Mouse (Mus musculus) brain, embryonic 18.5 days (tissue): ENCODE measurements at regions not wholly inside any gene's neighbourhood (a gene's known extent, or its start where the extent isn't known, plus 50 kb on each side); places are given as distances from the start of the nearest gene placed in this dataset.

Experiments
- DNase-seq: peaks from one replicate; pipeline ENCODE4 v3.0.0-alpha.2; 2012; ENCODE audit warnings: low read depth, low spot score

DNA sequence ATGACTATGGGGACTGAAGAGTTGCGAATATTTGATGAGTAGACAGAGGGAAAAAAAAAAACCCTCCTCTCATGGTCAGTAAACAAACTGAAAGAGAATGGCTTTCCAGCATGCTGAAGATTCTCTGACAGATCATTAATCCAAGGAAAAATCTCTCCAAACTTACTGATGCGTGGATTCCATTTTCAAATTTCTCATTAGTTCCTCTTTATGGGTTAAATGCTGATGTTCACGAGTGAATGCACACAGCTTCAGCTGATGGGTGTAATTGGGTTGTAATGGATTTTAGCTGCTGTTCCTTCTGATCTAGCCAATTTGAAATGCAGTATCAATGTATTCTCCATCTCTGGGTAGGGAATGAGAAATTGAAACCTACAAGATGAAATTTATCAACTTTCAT lies 2945.6 kb upstream of the 5930422O12Rik start:
- DNase-seq = no peak

DNA sequence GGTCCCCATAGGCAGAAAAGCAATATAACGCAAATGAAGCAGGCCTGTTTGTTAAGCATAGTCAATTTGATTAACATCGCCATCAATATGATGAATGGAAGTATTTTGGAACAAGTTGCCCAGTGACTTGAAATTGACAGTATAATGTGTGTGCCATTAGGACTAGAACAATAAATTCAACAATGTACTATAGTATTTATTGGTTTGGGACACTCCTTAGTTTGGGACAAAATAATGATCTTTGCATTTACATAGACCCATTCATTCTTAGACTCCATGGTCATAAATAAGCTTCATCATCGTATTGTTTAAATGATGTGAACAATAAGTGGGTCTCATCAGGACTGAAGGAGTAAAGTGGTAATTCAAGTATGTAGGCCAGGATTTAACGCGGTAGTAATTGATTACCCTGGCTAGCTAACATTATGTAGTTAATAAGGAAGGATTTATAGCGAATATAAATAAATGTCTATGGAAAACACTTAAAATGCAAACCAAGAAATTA lies 2933.6 kb upstream of the 5930422O12Rik start:
- no peak for DNase-seq

DNA sequence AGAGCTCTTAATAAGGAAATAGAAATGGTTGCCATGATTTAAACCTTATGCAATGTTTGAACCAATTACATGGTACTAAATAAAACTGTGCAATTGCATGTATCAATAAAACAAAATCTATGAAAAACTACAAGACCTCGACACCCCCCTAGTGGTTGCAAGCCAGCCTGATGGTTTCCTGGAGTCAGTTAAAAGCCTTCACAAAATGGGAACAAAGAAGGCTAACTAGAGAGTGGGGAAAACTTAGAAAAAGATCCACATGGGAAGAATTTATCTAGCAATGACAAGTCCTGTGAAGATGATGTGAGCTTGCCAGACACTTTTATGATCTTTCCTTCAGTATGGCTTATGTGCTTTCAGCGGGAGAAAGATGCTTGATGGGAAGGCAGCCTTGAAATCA lies 2926.3 kb upstream of the 5930422O12Rik start:
- DNase-seq = no peak

DNA sequence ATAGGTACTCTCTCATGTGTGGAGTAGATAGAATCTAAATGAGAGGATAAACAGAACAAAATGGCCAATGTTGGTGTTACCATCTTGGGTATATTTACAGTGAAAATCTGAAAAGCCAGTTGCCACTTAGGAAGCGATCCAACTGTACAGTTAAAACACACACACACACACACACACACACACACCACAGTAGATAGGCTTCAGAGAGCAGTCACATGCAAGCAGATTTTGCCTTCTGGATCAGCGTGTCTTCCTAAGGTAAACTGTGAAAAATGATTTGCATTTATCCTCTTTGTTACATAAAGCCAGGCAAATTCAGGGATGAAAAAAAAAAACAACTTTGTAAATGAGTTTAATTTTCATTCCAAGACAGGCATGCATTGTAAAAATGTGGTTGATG lies 2917.2 kb upstream of the 5930422O12Rik start:
- DNase-seq = peak; percentile 42

DNA sequence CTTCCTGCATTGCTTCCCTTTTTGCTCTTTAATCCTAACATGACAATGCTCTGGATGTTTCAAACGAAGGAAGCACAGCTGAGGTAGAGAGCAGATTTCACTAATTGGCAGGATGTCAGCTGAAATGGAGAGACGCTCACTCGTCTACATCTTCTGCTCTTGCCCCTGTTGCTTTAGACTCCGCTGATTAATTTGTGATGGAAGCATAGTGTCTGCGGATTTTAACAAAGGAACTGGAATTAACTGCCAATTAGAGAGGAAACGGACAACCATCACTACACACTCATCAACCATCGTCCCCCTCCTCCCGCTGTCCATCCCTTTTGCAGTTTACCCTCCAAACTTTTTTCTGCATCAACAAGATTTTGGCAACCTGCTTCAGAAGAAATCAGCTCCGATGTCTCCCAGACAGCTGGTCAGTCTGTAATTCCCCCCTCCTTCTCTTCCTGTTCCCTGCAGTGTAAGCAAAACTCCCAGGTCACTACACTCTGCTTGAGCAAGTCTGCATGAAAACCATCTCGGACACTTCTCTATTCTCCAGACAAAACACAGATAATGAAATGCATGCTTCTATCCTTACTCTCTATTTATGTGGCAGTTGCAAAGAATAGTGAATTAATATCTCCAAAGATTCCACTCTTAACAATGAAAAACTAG lies 2905.6 kb upstream of the 5930422O12Rik start:
- DNase-seq = no peak

DNA sequence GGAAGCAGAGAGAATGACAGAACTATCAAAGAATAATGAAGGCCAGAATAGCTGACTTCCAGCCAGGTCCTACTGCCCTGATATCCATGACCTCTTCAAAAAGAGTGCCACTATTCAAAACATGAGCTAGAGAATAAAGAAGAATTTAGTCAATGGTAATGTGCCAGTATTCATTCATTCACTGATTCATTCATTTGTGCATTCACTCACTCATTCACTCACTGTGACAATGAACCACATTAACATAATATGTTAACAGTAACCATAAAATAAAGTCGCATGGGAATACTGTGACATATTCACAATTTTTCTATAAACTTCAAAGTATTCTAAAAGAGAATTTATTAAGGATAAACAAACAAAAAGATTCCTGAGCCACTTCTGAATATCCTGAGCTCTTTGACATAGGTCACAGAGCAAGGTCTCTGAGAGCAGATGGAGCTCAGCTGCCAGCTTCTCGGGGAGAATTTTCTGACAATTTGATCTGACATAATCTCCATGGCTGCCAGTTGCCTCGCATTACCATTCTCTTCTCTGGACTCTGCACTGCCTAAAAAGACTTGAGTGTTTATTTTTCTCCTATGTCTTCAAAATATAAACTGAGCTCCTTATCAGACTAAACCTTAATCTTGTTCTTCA lies 2895.5 kb upstream of the 5930422O12Rik start:
- DNase-seq = no peak

DNA sequence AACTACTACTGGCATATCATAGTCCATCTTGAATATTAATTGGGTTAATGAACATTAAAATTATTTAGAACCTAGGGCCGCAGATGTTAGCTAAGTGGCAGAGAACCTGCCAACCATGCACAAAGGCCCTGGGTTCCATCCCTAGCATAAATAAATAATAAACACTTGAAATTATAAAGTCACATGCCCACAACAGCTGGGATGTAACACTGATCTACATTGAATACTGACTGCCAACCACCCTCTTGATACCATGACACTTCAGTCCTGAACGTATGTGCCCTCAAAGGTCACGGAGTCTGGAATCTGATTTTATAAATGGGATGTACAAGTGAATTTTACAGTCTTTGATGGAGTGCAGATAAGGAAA lies 2895.0 kb upstream of the 5930422O12Rik start:
- DNase-seq = no peak

DNA sequence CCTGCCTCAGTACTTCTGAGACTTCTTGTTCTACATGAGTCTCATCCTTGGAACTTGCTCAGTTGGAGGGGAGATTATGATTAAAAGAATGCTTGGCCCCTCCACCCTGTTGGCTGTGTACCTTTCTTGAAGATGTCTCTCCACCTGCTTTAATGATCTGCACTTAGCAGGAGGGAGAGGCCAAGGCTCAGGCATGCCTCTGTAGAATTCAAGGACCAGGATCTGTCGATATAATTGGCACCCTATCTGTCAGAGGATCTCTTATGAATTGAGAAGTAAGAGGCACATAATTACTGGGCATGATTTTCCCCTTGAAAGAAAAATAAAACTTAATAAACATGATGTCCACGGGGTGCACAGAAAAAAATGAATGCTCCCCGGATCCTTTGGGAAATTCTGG lies 2893.1 kb upstream of the 5930422O12Rik start:
- DNase-seq = no peak

DNA sequence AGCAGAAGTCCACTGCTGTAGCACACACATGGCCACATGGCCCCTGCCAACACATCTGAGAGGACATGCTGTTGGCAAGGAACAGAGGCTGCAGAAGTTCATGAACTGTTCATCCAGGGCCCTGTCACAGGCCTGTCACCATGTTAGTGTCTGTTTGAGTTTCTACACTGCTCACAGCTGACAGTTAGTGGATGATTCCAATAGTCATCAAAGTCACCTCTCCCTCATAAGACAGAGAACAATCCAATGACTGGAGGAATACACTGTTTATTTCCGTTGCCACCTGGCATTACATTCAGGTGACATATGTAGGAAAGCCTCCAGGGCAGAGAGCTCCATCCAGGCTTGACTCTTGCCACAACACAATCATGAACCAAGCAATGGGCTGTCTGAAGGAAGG lies 2886.3 kb upstream of the 5930422O12Rik start:
- DNase-seq = no peak

DNA sequence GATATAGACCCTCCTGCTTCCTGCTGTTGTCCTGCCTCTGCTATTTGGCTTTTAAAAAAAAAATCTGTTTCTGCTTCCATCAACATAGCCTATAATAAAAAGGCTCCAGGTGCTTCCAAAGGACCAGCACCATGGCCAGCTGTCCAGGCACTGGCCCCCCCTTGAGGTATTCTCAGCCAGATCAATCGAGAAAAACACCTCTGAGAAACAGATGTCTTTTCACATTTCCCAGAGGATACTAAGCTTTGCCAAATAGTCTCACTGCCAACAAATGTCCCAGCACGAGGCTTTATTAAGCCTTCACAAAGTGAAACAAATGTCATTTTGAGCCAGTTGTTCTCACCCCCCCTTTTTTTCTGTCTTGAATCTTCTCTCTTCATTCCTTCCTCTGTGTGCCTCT lies 2880.7 kb upstream of the 5930422O12Rik start:
- DNase-seq = no peak

DNA sequence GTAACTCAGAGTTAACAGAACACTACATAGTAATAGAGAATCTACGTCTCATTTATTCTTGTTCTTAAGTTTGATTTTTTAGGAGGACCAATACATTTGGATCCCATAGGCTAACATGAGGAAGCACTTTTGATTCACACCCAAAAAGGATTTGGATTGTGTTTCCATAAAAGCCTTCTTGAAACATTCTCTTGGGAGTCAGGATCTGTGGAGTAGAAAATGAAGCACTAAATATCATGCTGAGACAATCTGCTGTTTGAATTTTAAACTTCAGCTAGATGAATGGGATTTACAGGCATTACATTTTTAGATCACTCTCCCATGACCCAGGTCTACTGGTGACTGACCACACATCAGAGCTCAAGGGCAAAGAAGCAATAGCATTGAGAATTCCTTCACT lies 2877.5 kb upstream of the 5930422O12Rik start:
- no peak for DNase-seq

DNA sequence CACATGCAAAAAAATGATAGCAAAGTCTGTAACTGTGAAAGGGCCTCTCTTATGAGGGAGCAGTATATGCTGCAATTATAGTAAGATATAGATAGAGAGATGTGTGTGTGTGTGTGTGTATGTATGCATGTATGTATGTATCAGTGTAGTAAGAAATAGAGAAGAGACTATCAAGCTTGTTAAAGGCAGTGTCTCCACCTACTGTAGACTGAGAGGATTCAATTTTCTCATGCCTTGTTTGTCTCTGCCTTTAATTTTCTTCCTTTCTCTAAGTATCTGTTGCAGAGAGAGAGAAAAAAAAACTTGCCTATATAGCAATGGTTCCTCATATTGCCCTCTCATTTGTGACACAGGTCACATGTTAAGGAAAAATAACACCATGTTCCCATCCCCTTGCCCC lies 2871.1 kb upstream of the 5930422O12Rik start:
- no peak for DNase-seq

DNA sequence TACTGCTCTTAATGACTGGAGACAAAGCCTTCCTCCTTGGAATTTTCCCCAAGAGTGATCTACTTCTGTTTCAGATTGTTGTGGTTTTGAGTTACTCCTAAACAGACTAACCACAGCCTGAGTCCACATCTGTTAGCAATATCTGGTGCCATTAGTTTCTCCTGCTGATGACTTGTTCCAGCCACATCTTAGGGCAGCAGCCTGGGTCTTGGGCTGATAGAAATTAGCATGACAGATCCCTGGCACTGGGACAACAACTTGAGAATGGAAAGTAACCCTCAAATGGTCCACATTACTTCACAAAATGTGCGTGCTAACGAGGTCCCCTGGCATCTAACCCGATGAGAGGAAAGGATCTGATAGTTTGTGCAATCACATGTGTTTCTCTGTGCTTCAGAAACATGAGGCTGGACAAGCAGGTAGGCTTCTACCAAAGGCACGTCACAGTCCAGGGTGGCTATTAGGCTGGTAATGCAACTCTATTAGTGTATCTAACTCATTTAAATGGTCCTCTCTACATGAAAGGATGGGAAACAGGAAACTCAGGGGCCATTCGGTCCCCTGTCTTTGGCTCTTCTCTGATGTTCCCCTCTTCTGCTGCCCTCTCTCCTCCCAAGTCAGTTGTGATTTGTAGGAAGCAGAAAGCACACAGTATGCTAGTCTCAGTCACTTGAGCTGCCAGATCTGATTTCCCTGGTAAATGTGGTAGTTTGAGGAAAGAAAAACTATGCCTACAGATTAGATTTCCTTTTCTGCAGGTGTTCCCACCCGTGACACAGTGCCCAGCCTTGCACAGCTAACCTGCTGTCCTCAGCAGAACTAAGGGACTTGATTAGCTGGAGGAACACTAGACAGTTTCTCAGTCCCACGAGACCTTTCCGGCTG lies 2866.9 kb upstream of the 5930422O12Rik start:
- no peak for DNase-seq

DNA sequence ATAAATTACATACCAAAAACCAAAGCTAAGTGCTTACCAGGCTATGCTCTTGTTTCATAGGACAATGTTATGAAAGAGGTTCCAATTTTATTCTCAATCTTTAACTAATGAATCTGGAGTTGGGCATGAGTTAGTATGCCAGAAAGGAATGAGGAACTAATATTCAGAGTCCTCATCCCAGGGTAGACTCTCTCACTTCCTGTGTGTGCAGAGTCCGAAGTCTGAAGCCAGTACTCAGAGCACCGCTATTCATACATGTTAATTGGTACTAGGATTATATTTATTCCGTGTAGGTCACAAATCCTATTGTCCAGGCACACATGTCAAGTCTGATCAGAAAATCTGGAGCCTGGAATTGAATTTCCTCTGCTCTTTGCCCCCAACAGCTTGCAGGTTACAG lies 2858.7 kb upstream of the 5930422O12Rik start:
- no peak for DNase-seq

DNA sequence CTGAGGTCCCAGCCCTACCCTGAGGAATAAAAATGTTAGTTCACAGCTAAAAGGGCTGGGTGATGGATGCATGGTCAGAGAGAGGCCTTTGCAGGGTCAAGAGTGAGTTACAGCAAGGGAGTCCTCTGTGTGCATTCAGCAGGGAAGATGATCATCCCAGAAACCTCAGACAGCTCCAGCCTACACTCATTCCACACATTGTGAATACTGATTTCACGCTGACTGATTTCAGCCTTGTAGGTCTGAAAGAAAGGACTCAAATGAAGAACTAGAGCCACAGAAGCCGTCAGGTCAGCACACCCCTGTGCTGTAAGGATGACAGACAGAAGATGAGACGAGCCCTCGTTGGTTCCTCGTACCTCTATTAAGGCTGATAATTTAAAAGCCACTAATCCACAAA lies 2858.0 kb upstream of the 5930422O12Rik start:
- no peak for DNase-seq

DNA sequence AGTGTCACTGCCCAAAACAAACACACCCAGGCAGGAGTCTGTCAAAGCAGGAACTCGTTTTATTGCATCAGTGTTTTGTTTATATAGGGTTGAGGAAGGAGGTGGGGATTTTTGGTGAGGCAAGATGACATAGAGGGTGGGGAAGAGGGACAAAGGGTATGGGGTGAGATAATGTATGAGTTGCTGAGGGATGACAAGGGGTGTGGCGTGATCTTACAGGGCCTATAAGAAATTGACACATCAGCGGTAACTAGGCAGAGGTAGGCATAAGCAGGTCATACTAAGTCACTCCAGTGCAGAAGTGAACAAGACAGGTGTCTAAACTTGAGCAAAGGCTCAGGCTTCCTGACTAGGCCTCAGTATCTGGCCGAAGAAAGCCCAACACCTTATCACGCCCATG lies 2841.0 kb upstream of the 5930422O12Rik start:
- no peak for DNase-seq

DNA sequence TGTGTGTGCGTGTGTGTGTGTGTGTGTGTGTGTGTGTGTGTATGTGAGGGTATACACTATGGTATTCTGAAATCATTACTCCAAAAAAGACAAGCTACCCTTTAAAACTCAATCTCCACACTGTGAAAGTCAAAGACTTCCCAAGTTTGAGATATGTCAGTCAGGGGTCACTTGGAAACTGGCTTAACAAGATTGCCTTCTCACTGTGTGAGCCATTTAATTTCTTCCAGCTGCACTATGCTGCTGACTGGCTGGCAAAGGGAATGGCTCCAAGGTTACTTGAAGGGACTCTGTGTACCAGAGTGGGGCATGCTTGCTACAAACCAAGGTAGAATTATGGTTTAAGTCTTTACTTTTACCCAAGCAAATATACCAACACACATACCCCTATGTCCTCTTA lies 2826.1 kb upstream of the 5930422O12Rik start:
- no peak for DNase-seq

DNA sequence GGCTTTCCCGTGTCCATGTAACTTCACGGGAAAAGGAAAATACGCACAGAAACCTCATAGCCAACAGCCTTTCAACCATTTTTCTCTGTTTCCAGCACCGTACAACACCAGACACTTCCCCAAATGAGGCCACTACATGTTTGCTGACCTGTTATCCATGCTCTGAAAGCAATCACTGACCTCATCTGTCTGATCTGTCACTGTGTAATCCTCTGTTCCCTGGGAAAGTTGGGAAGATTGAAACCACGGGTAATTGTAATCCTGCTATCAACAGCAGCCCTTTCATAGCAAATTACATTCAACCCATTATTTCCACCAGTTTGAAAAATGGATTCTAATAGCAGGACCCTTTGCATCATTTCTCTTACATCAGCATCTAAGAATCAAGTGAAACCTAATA lies 2798.2 kb upstream of the 5930422O12Rik start:
- DNase-seq = no peak

DNA sequence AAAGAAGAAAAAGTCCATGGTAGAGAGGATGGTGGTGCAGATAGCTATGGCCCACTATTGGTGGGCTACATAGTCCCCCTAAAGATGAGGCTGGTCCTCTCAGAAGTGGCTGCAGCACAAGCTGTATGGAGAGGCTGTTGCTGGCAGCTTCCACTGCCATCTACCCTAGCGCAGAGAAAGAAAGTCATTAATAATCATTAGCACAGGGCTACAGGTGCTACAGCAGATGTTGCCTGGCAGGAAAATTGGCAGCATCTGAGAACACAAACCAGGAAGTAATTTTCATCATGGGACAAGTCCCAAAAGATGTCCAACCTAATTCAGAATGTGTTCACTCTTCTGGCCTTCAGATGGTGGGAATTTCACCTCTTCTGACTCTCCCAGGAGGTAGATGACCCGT lies 2791.7 kb upstream of the 5930422O12Rik start:
- DNase-seq = no peak

DNA sequence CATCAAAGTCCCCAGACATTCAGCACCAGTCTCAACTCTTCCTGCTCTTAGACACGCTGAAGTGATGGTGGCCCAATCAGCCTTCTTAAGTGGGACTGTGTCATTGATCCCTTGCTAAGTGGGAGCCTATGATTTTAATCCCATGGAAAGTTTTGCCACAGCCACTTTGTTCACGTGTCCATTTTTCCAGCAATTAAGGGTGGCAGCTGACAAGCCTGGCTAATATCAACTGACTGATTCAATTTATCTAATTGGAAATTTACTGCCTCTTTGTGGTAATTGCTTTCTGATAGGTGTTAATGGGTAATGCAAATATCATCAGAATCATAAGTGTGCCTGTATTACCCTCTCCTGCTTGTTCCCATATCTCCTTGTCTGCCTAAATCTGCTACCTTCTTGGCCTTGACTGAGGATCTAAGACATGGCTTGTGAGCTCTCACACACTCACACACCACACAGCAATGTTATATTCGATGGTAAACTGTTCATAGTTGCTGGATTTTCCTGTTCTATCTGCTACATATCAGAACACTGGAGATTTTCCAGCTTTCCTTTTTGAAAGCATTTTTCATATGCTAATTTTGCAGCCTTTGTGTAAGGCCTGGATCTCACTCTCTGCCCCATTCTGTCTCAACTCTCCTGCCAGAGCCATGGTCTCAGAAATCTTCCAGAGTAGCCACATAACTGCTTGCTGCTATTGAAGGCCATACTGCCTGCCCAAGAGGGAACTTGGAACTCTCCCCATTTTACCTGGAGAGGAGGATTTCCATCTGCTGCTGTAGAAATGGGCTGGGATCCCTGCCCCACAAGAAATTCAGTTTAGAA lies 2785.4 kb upstream of the 5930422O12Rik start:
- DNase-seq = no peak

DNA sequence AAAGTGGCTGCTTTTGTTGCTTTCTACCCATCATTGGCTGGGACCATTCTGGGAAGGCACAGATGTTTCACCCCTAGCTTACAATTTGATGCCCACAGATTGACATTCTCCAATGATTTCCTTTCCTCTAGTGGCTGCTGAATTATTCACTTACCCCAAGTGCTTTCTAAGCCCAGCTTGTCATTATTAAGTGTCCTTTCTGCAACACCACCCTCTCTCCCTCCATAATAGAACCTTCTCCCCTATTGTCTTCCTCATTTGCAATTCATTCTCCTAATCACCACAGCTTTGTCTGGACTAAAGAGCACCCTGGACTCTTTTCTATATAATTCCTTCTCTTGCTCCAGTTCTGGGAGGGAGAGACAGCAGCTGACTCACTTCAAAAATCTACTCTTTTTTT lies 2780.0 kb upstream of the 5930422O12Rik start:
- DNase-seq = no peak

DNA sequence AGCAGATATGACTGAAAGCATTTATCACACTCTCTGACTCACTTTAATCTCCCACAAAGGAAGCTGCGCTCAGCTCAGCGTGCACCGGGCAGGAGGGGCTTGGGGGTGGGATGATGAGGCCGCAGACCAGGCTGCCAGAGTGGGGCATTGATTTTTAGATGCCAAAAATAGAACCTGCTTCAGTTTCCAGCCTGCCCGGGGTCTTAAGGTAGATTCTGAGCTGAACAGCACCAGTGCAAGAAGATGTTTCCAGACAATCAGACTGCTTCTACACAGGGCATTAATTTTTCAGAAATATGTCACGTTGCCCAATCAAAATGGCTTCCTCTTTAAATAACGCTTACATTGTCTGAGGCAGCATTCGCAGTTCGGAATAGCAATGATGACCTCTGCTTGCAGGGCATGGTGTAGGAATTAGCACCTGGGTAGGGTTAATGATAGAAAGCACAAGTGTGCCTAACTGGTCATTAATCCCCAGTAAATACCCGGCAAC lies 2772.7 kb upstream of the 5930422O12Rik start:
- DNase-seq = no peak
